Mouse (Mus musculus): ENCODE results near the gene Serpine2. TPM values are rescaled to one million over a fixed set of nuclear protein-coding genes. Genes with fewer than 3 reads are reported as not detected.

The Serpine2 gene
- total RNA-seq (2014; rRNA removed; ENCODE audit: low replicate concordance): 21.2 and 26.0 TPM in 2 replicates
- 50.5 and 55.7 TPM in 2 replicates for polyA plus RNA-seq (2015; fragmentation: Nextera tagmentation; extraction: Ambion mirVana)

DNA sequence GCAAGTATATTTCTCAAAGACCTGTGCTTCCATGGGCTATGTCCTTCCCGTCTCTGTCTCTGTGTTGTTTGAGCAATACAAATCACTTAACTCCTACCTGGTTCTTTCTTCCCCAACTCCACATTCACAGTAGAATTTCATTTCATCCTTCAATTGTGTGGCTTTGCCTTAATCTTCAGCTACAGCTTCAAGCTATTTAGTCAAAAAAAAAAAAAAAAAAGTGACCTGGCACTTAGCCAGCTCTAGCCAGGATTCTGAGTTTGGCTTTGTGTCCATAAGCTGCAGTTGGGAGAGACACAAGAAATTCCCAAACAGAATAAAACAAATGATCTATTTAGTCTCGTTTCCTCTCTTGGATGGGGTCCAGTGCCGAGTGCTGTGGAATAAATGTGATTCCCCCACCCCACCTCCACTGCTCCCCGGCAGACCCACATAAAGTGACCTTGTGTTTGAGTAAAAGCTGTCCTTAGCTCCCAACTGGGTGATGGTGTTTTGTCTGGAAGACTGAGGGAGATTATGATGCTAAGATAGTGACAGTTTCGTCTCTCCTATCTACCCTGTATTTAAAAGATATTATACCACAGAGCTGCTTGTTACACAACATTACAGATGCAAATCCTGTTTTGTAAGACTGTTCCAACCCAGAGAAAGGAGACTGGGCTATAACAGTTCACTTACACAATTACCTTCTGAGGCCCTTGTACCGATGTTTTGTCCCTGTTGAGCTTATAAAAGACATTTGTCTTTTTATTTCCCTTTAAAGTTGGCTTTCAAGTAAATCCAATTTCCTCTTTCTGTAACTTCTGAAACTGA lies at the start of gene Serpine2:
Gene Serpine2, minus strand, starts transcription at position 51 of the 813 bp plus-strand sequence.
- 42% methylated on average over 6 of the region's 6 CpGs for WGBS

DNA sequence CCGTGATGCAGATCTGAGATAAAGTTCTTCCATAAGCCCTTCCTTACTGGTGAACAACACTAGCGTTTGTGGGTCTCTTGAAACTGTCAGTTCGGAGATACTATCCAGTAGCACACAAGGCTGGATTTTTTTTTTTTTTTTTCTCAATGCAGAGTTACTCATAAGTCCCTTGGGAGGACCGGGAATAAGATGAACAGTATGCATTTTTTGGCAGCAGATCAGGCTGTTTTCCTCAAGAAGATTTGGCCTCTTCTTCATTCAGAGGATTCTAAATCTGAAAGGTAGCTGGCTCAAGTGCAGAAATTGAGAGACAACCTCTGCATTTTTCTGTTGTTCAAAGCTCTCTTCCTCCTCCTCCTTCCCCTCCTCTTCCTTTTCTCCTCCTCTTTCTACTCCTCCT lies 46.8 kb upstream of the Serpine2 start:
- H3K4me3 ChIP-seq (ENCODE audit: low read depth, low read length): no peak overlapping the region
- no peak overlapping the region for H3K4me2 ChIP-seq (ENCODE audit: low read depth, low read length)
- no peak for ATAC-seq (ENCODE audit: insufficient read depth, low read depth)
- no peak for DNase-seq (ENCODE audit: low spot score)
- no peaks in the 10 kb centered on the region for H3K27me3 ChIP-seq (ENCODE audit: control insufficient read depth, insufficient read depth, low read length)
- no peak overlapping the region for H3K27ac ChIP-seq (ENCODE audit: low read depth)
- H3K9ac ChIP-seq (replicated peaks; ENCODE audit: low read depth, low read length): no peak overlapping the region
- H3K9me3 ChIP-seq (replicated peaks; ENCODE audit: control insufficient read depth, low read length): no peaks in the 10 kb centered on the region
- no peaks in the 10 kb centered on the region for H3K36me3 ChIP-seq (replicated peaks; ENCODE audit: control insufficient read depth, insufficient read depth, low read length)
- H3K4me1 ChIP-seq (ENCODE audit: control insufficient read depth, insufficient read depth): no peaks in the 10 kb centered on the region
- no peak for TF ChIP-seq CTCF (IDR thresholded peaks at IDR 0.05; ENCODE audit: low read depth)
- TF ChIP-seq EP300 (IDR thresholded peaks at IDR 0.05; ENCODE audit: low read depth): no peak
- WGBS: 39% methylated on average over 4 of the region's 4 CpGs

More for the DNA sequence above, at the start of gene Serpine2:
- H3K27me3 ChIP-seq (ENCODE audit: control insufficient read depth, insufficient read depth, low read length): 0 out of 2 replicates have a peak, but pooled peaks cover 5% of the 10 kb centered on the region
- H3K4me2 ChIP-seq (ENCODE audit: low read depth, low read length): peak within 1 kb of the TSS; percentile 27
- DNase-seq (ENCODE audit: low spot score): no peak
- peaks cover 6% of the 10 kb centered on the region; the same call in 1 of the 2 replicates for H3K4me1 ChIP-seq (ENCODE audit: control insufficient read depth, insufficient read depth)
- no peak within 1 kb of the TSS for H3K4me3 ChIP-seq (ENCODE audit: low read depth, low read length)
- TF ChIP-seq CTCF (IDR thresholded peaks at IDR 0.05; ENCODE audit: low read depth): no peak
- TF ChIP-seq EP300 (IDR thresholded peaks at IDR 0.05; ENCODE audit: low read depth): no peak
- no peak within 1 kb of the TSS for H3K27ac ChIP-seq (ENCODE audit: low read depth)
- no peak for ATAC-seq (ENCODE audit: insufficient read depth, low read depth)
- no peaks in the 10 kb centered on the region for H3K36me3 ChIP-seq (replicated peaks; ENCODE audit: control insufficient read depth, insufficient read depth, low read length)
- no peaks in the 10 kb centered on the region for H3K9me3 ChIP-seq (replicated peaks; ENCODE audit: control insufficient read depth, low read length)
- H3K9ac ChIP-seq (replicated peaks; ENCODE audit: low read depth, low read length): no peak within 1 kb of the TSS

GRCm38 (mm10) chr1:79905241-79905640 lies 44.3 kb upstream of the Serpine2 start:
- WGBS: 52% methylated on average over 3 of the region's 3 CpGs
- Histone ChIP-seq H3K4me2 (ENCODE audit: low read depth, low read length) (no peak overlapping the region), H3K27ac (ENCODE audit: low read depth) (no peak overlapping the region), H3K9ac (replicated peaks; ENCODE audit: low read depth, low read length) (no peak overlapping the region), H3K9me3 (replicated peaks; ENCODE audit: control insufficient read depth, low read length) (no peaks in the 10 kb centered on the region), H3K27me3 (ENCODE audit: control insufficient read depth, insufficient read depth, low read length) (no peaks in the 10 kb centered on the region), H3K4me1 (ENCODE audit: control insufficient read depth, insufficient read depth) (no peaks in the 10 kb centered on the region), H3K4me3 (ENCODE audit: low read depth, low read length) (no peak overlapping the region), H3K36me3 (replicated peaks; ENCODE audit: control insufficient read depth, insufficient read depth, low read length) (no peaks in the 10 kb centered on the region)
- no peak for TF ChIP-seq EP300 (IDR thresholded peaks at IDR 0.05; ENCODE audit: low read depth)
- TF ChIP-seq CTCF (IDR thresholded peaks at IDR 0.05; ENCODE audit: low read depth): no peak
- ATAC-seq (ENCODE audit: insufficient read depth, low read depth) (no peak), DNase-seq (ENCODE audit: low spot score) (no peak)

DNA sequence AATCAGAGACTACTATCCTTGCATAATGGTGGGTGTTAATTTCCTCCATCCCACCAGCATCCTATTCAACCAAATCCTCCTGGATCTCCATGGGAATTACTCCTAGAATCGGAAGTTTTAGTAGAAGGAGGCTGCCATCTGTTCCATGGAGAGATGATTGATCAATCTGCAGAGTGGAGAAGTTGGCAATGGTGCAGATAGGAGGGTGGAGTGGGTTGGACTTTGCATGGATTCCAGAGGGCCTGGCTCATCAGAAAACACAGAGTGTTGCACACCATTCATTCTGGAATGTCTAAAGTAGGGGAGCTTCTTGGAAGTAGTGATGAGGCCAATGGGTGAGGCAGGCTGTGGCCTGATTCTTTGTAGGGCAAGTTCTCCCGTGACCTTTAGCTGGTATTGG lies 41.9 kb upstream of the Serpine2 start:
- H3K4me3 ChIP-seq (ENCODE audit: low read depth, low read length): no peak overlapping the region
- DNase-seq (ENCODE audit: low spot score) (no peak), ATAC-seq (ENCODE audit: insufficient read depth, low read depth) (no peak)
- H3K36me3 ChIP-seq (replicated peaks; ENCODE audit: control insufficient read depth, insufficient read depth, low read length): no peaks in the 10 kb centered on the region
- no peak for TF ChIP-seq EP300 (IDR thresholded peaks at IDR 0.05; ENCODE audit: low read depth)
- no peak for TF ChIP-seq CTCF (IDR thresholded peaks at IDR 0.05; ENCODE audit: low read depth)
- WGBS: 70% methylated on average over 2 of the region's 2 CpGs
- no peaks in the 10 kb centered on the region for H3K4me1 ChIP-seq (ENCODE audit: control insufficient read depth, insufficient read depth)
- H3K4me2 ChIP-seq (ENCODE audit: low read depth, low read length): no peak overlapping the region
- H3K9ac ChIP-seq (replicated peaks; ENCODE audit: low read depth, low read length): no peak overlapping the region
- H3K27me3 ChIP-seq (ENCODE audit: control insufficient read depth, insufficient read depth, low read length): no peaks in the 10 kb centered on the region
- H3K9me3 ChIP-seq (replicated peaks; ENCODE audit: control insufficient read depth, low read length): no peaks in the 10 kb centered on the region
- no peak overlapping the region for H3K27ac ChIP-seq (ENCODE audit: low read depth)

DNA sequence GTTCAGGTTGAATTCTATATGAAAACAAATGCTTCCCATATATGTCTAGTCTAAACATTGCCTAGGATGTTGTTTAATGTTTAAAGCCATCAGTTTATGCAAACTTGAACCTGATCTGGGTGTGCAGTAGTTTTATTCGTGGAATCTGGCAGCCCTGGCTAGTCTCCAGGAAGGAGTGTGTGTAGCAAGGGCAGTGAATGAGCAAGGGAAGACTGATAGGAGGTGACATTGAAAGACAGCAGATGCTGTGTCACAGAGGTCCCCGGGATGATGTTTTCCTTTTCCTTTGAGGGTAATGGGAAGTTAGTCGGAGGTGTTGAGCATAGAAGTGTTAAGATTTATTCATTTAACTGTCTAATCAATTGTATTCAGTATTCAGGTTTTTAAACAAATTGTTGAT lies 21.7 kb upstream of the Serpine2 start:
- WGBS: 7% methylated on average over 3 of the region's 3 CpGs
- DNase-seq (ENCODE audit: low spot score): peak; percentile 60
- ATAC-seq (ENCODE audit: insufficient read depth, low read depth): peak; percentile 51; the same call in 1 of the 2 replicates

More for the DNA sequence above, 21.7 kb upstream of the Serpine2 start:
- no peaks in the 10 kb centered on the region for H3K27me3 ChIP-seq (ENCODE audit: control insufficient read depth, insufficient read depth, low read length)
- H3K9me3 ChIP-seq (replicated peaks; ENCODE audit: control insufficient read depth, low read length): no peaks in the 10 kb centered on the region
- no peaks in the 10 kb centered on the region for H3K36me3 ChIP-seq (replicated peaks; ENCODE audit: control insufficient read depth, insufficient read depth, low read length)
- TF ChIP-seq EP300 (IDR thresholded peaks at IDR 0.05; ENCODE audit: low read depth) (no peak), CTCF (IDR thresholded peaks at IDR 0.05; ENCODE audit: low read depth) (no peak)
- H3K4me2 ChIP-seq (ENCODE audit: low read depth, low read length): no peak overlapping the region
- H3K4me1 ChIP-seq (ENCODE audit: control insufficient read depth, insufficient read depth): peaks cover 14% of the 10 kb centered on the region
- no peak overlapping the region for H3K27ac ChIP-seq (ENCODE audit: low read depth)
- H3K4me3 ChIP-seq (ENCODE audit: low read depth, low read length): no peak overlapping the region
- H3K9ac ChIP-seq (replicated peaks; ENCODE audit: low read depth, low read length): no peak overlapping the region

Data from heart, postnatal 0 days (tissue).